Mouse (Mus musculus): Measurements from ENCODE around the gene Cdc42.

Cdc42 gene

DNA sequence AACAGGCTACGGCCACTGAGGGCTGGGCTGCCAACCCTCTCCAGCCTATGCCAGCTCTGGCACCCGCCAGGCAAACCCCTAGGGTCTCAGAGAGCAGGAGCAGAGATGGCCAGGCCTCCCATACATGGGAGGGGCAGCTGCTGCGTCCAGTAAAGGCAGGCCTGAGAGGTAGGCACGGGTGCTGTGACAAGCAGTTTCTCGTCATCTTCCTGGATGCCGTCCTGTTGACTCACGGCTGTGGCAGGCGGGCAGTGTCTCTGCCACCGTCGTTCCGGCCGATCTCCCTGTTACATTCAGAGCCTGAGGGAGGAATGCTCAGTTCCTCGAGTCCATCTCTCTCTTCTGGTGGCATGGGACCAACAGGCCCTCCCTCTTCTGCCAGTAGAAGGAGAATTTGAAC is 70.3 kb downstream of the Cdc42 start:
- in situ Hi-C loops (cut with MboI, MseI), result loop anchor here (5.0 kb wide), 1 partner anchor 120 kb away; no protein-coding TSS in a partner anchor

DNA sequence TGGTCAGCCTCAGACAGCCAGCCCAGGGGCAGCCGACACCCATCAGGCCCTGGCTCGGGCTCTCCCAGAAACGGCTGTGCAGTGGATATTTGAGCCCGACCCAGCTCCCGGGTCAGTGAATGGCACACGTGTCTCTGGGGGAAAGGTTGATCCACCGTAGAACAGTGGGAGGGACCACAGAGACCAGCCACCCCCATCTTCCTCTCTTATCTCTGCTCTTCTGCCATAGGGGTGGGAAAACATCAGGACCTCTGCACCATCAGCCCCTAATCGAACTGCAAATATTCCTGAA is 70.9 kb downstream of the Cdc42 start:
- in situ Hi-C loops (cut with MboI, MseI), result loop anchor here (5.0 kb wide), 1 partner anchor 119 kb away; no protein-coding TSS in a partner anchor

DNA sequence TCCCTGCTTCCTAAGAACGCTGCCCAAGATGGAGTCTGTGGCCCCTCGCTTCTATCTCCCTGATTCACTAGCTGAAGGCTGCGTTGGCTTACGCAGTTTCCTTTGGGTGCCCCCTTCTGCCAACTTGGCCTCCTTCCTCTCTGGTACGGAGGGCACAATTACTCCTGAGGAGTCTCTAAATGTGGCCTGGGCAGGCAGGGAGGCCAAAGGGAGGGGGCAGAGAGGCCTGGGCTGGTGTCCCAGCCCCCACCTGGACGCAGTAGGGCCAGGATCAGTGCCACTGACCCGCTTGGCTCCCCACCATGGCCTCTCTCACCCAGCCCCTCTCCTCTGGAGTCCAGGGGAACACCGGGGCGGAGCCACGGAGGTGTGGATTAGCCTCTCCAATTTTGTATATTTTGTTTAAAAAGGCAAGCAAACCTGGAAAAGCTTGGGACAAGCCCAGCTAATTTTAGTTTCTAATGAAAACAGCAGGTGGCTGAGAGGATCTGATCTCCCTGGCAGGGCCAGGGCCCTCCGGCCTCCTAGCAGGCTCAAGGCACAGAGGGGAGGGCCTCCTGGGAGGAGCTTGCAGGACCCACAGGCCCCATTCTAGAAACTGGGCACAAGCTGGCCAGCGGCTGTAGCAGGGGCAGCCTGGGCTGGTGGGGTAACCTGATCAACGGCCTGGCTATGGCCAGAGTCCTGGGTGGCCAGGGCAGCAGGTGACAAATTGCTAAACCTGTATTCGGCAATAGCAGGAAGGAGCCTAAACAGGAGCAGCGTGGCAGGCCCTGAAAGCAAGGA is 71.5 kb downstream of the Cdc42 start:
- in situ Hi-C loops (cut with MboI, MseI), result loop anchor here (5.0 kb wide), 1 partner anchor 119 kb away; no protein-coding TSS in a partner anchor

DNA sequence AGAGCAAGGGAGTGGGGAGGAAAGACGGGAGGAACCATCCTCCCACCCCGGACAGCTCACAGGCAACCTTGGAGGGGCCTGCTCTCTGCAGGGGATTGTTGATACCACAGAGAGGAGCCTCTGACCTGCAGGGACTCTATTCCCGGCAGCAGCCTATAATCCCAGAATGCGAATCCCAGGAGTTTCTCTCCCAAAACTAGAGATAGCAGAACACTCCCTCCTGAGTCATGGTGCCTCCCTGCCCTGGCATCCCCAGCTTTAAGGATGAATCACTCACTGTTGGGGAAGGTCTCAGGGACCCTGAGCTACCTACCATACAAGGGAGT is 74.2 kb downstream of the Cdc42 start:
- in situ Hi-C loops (cut with MboI, MseI), result no loop called here

DNA sequence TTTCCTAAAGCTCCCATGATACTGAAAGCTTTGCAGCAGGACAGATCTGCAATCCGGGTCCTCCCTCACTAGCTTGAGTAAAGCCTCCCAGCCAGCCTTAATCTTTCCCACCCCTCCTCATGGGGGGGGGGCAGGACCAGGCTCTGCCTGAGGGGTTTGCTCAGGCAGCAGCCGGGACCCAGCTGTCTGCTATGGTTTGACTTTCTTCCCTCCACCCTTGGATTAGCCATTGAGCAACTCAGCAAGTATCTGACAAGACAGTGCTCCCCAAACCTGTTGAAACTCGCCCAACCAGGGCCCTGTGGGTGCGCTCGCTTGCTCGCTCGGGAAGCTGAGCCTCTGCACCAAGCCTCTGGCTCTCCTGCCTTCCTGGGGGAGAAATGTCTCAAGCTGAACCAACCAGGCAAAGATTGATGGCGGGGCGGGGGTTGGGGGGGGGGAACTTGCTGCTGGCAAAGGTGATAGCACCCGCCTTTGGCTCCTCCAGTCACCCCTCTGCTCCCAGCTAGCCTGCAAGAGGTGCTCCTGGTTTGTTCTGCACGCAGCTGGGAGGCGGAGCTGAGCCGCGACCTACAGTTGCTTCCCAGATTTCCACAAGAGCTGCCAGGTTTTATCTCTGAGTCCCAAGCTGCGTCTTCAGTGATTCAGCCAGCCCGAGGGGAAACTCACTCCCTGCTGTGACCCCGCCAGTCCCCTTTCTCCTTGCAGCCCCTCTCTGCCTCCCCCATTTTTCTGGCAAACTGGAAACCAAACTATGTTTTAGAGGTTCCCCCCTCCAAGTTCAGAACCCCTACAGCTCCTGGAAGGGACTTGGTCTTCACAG is 74.7 kb downstream of the Cdc42 start:
- in situ Hi-C loops (cut with MboI, MseI), result no loop called here

DNA sequence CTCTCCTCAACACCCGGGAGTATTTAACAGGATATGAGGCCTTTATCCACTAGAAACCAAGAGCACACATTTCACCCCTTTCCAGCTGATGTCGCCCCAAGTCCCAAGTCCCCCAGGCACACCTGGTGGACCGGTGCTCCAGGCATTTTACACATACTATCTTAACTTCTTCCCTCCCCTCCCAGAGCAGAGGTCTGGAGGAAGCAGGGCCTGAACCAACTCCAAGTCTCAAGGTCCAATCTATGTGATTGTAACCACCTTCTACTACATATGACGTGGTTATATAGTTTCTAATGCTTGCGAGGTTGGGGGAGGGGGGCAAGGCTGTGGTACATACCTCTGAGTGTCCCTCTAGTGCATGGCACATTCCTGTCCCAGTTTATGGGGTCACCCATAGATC is 75.4 kb downstream of the Cdc42 start:
- in situ Hi-C loops (cut with MboI, MseI), result no loop called here

DNA sequence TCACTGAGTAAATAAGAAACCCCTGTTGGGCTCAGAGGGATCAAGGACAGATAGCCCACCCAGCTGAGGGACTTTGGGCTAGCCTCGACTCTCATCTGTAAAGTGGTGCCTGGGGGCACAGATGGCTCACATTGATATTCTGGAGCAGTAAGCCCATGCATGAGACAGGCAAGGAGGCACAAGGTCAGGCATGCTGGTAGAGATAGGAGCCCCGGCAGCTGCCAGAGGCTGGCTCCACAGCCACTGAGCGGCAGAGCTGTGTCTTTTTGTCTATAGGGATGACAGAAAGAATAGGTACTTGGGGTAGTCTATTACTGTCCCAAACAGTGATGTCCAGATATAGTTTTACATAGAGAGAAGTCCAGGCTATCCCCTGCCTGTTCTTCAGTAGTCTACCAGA is 76.2 kb downstream of the Cdc42 start:
- in situ Hi-C loops (cut with MboI, MseI), result no loop called here

DNA sequence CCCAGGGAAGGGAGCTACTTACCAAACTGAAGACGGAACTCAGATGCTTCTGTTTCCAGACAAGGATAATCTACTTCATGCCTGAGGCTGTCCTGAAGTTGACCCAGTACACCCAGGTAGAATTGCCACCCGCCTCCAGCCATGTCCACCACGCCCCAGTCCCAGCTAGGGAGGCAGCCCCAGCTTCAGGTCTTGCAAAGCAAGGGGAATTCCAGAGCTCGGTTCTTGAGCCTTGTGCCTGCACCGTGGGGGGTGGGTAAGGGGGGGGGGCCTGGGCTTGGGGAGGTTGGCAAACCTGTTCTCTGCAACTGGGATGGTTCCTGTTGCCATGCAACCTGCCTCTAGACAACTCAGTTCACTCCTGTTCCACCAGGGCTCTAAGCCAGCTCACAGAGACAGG is 78.2 kb downstream of the Cdc42 start:
- in situ Hi-C loops (cut with MboI, MseI), result no loop called here

DNA sequence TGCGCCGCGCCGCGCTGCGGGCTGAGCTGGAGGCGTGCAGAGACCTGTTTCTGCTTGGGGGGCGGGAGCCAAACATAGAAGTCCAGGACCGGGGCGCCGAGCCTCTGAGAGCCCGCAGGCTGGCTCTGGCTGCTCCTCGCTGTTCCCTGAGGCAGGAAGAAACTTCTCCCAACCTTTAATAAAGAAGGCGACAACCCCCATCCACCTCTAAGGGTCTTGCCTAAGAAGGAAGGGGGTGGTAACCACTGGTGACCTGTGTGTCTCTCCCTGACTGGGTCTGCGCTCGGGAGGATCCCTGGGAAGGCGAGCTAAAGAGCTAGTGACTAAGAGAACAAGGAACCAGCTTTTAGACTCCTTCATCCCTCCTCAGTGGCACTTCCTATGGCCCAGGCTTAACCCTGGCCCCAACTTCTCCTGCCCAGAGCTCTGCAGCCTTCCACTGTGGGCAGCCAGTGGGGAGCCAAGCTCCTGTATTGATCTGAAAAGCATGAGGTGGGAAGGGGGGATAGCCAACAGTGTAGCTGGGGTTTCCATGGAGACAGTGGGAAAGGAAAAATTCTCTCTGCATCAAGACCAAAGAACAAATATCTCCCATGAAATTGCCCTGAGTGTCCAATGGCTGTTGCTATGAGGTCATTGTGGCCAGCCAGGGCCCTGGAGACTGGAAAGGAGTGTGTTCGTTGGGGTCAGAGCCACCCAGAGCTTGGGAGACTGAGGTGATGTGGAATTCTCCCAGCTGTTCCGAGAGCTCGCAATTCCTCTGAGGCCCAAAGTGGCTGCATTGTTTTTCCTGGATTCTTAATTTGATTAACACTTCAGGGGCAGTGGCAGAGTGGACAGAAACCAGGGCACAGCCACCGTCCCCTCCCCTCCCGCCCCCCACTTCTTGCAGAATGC is 79.1 kb downstream of the Cdc42 start:
- in situ Hi-C loops (cut with MboI, MseI), result no loop called here

DNA sequence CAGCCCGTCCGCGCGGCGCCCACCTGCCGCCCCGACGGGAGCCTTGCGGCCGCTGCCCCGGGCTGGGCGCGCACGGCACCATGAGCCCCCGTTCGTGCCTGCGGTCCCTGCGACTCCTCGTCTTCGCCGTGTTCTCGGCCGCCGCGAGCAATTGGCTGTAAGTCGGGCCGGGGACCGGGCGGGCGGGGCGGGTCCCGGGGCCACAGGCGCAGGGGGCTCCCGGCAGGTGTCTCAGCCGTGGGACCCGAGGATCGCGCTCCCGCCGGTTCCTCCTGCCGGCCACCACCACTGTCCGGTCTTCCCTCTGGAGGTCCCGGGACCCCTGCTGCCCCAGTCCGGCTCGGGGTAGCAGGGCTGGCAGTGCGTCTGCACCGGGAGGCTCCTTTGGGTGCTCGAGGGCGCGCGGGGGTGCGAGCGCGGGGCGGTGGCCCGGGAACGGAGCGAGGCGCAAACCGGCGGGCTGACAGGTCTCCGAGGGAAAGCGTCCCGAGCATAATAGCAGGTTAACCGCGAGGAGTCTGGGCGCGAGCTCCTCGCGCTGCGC is 79.8 kb downstream of the Cdc42 start:
- in situ Hi-C loops (cut with MboI, MseI), result no loop called here

DNA sequence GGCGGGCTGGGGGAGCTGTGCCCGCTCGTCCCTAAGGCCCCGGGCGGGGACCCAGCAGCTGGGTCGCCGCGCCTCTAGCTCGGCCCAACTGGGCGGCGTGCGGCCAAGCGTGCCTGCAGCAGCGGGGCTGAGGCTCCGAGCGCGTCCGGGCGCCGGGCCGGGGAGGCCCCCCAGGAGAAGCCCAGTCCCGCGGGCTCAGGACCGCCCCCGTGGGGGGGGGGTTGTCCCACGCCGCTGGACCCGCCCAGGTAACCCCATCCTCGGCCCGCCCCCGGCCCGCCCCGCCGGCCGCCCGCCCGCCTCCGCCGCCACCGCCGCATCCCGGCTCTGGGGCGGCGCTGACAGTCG is 80.4 kb downstream of the Cdc42 start, which contains the start of gene Wnt4:
Gene Wnt4, plus strand, starts transcription at position 324 of the 348 bp plus-strand sequence.
- in situ Hi-C loops (cut with MboI, MseI), result no loop called here

DNA sequence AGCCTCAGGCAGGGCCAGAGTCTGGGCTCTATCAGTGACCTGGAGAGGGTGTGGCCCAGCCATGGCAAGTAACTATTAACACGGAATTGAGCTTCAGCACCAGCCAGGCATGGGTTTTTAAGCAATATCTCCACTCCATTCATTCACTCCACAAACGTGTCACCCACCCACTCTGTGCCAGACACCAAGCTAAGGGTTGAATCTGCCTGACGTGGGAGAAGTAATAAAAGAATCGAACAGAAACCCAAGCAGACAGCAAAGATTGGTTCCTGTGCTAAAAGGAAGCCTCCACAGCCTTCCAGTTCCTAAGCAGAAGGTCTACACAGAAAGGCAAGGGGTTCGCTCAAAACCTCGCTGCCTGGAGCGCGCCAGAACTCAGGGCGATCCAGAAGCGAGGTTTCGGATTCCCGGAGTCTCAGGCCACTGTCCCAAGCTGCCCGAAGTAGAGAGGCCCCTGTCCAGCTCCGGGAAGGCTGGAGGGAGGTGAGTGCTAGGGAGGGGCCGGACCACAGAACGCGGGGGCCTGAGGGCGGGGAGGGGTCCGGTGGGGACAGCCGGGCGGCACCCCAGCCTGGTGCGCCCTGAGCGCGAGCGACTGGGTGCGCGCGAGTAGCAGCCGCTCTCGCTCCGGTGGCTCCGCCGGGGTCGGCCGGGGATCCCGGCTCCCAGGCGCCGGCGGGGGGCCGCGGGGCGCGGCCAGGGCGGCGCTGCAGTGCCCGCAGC is 80.9 kb downstream of the Cdc42 start:
- in situ Hi-C loops (cut with MboI, MseI), result no loop called here

DNA sequence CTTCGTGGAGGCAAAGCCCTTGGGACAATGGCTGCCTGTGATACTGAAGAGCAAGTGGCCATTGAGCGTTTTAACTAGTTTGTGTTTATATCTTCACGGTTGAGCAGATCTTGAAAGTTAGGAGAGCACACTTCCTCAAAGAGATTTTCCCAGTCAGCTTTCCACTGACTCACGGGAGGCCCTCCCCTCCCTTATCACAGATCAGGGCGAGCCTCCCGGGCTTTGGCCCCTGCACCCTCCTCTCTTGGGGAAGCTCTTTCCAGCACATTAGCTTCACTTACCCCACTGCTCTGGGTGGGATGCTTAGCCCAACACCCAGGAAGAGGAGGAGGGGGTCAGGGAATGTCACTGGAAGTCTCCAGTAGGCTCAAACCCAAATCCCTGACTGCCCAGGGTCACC is 83.2 kb downstream of the Cdc42 start:
- in situ Hi-C loops (cut with MboI, MseI), result loop anchor here (25.0 kb wide), 1 partner anchor 1763 kb away; no protein-coding TSS in a partner anchor

DNA sequence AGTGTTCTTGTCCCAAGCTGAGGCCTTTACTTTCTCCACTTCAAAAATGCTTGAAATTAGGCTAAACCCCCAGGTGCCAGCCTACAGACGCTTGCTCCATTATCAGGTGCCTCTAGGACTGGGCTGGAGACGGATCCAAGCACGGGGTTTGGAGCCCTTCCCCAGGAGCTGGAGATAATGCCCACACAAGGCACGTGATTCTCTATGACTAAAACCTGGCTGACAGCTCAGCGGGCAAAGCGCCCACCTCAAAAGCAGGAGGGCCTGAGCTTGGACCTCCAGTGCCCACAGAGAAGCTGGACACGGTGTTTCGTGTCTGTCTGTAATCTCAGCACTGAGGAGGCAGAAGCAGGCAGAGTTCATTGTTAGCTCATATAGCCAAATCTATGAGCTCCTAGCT is 85.7 kb downstream of the Cdc42 start:
- in situ Hi-C loops (cut with MboI, MseI), result loop anchor here (25.0 kb wide), 1 partner anchor 1765 kb away; no protein-coding TSS in a partner anchor

Measured in regulatory T cell (primary cell).